Mouse (Mus musculus) small intestine, adult 2 months (tissue): Measurements from ENCODE around the gene Gm36210. TPM values are rescaled to one million over a fixed set of nuclear protein-coding genes. Genes with fewer than 3 reads are reported as not detected.

Experiments
- H3K27ac ChIP-seq: fragments of 200-500 bp; 2 replicates; pipeline ENCODE4 v1.5.1; 2012; ENCODE audit warnings: low read depth, low read length, control low read depth, inconsistent platforms; ENCODE audit not compliant: insufficient read depth
- H3K27me3 ChIP-seq: fragments of 200-500 bp; 2 replicates; pipeline ENCODE4 v1.6.1; 2012; ENCODE audit warnings: mild to moderate bottlenecking, moderate library complexity, low read length, inconsistent platforms; ENCODE audit not compliant: control insufficient read depth, insufficient read depth
- H3K36me3 ChIP-seq: fragments of 200-500 bp; 2 replicates; pipeline ENCODE4 v1.6.1; 2012; ENCODE audit warnings: mild to moderate bottlenecking, low read length, control low read depth, inconsistent platforms; ENCODE audit not compliant: control insufficient read depth, insufficient read depth
- H3K4me1 ChIP-seq: fragments of 200-500 bp; 2 replicates; pipeline ENCODE4 v1.6.1; 2012; ENCODE audit warnings: low read length, inconsistent platforms, mixed read lengths; ENCODE audit not compliant: control insufficient read depth, insufficient read depth, insufficient read length
- H3K4me3 ChIP-seq: fragments of 200-500 bp; 2 replicates; pipeline ENCODE4 v1.5.1; 2012; ENCODE audit warnings: low read depth, mild to moderate bottlenecking, control low read depth, inconsistent platforms, low read length, moderate library complexity
- CTCF ChIP-seq: fragments of 200-500 bp; IDR thresholded peaks from 2 replicates; pipeline ENCODE4 v1.5.1; 2012; ENCODE audit warnings: low read depth, mild to moderate bottlenecking, control low read depth, inconsistent platforms, low read length, moderate library complexity, mixed read lengths; ENCODE audit not compliant: insufficient replicate concordance, insufficient read length; ENCODE audit errors: extremely low read depth
- POLR2A ChIP-seq: fragments of 200-500 bp; IDR thresholded peaks from 2 replicates; pipeline ENCODE4 v1.6.1; 2012; ENCODE audit warnings: low read depth, mild to moderate bottlenecking, control low read depth, inconsistent platforms, low read length, moderate library complexity
- WGBS: fragments of 180-500 bp; shearing (Covaris S2); methylation state at CpG from one replicate; pipeline ENCODE4 v1.1.7; 2018; 5-methylcytosine and 5-hydroxymethylcytosine counted together
- polyA plus RNA-seq: library from polyadenylated mRNA; depleted of rRNA; stranded (reverse); fragments of >200 nt; gene quantifications from 2 replicates; pipeline ENCODE4 v1.2.3, GENCODE M21; 2012

Gene Gm36210
- polyA plus RNA-seq, 1 experiment: not detected

- no peak for TF ChIP-seq POLR2A
- no peak for TF ChIP-seq CTCF
- Histone ChIP-seq H3K4me3 (no peak overlapping the region), H3K36me3 (peaks cover 23% of the 10 kb centered on the region), H3K4me1 (peaks cover 10% of the 10 kb centered on the region), H3K27me3 (peaks cover 12% of the 10 kb centered on the region; the same call in 1 of the 2 replicates), H3K27ac (no peak overlapping the region)
- WGBS: 89% methylated on average over 21 of the region's 21 CpGs
Observed at GRCm38 (mm10) chr7:4919096-4919495, 12.8 kb upstream of the Gm36210 start.

GRCm38 (mm10) chr7:4918681-4919080 is 12.4 kb upstream of the Gm36210 start:
- Histone ChIP-seq H3K27me3 (peaks cover 9% of the 10 kb centered on the region; the same call in 1 of the 2 replicates), H3K4me1 (peaks cover 10% of the 10 kb centered on the region), H3K27ac (no peak overlapping the region), H3K36me3 (peaks cover 23% of the 10 kb centered on the region), H3K4me3 (no peak overlapping the region)
- no peak for TF ChIP-seq CTCF
- no peak for TF ChIP-seq POLR2A
- 93% methylated on average over 15 of the region's 15 CpGs for WGBS

GRCm38 (mm10) chr7:4917494-4917893 is 11.2 kb upstream of the Gm36210 start:
- TF ChIP-seq CTCF (no peak), POLR2A (no peak)
- WGBS: 98% methylated on average over 2 of the region's 2 CpGs
- no peak overlapping the region for H3K27ac ChIP-seq
- H3K4me3 ChIP-seq: no peak overlapping the region
- H3K36me3 ChIP-seq: peaks cover 23% of the 10 kb centered on the region
- peaks cover 7% of the 10 kb centered on the region for H3K4me1 ChIP-seq
- no peaks in the 10 kb centered on the region for H3K27me3 ChIP-seq

- WGBS: 12% methylated on average over 14 of the region's 14 CpGs
- Histone ChIP-seq H3K27ac (peak overlapping the region; percentile 68), H3K4me1 (peaks cover 7% of the 10 kb centered on the region), H3K4me3 (peak overlapping the region; percentile 82), H3K27me3 (no peaks in the 10 kb centered on the region), H3K36me3 (peaks cover 22% of the 10 kb centered on the region)
- peak; percentile 11; the same call in 1 of the 2 replicates for TF ChIP-seq CTCF
- TF ChIP-seq POLR2A: no peak
Observed at GRCm38 (mm10) chr7:4915669-4916416, 9.5 kb upstream of the Gm36210 start.

- peaks cover 7% of the 10 kb centered on the region for H3K4me1 ChIP-seq
- H3K27me3 ChIP-seq: no peaks in the 10 kb centered on the region
- TF ChIP-seq POLR2A (peak; percentile 69), CTCF (no peak)
- peak within 1 kb of the TSS; percentile 82 for H3K4me3 ChIP-seq
- H3K27ac ChIP-seq: peak within 1 kb of the TSS; percentile 68
- under 1% methylated on average over 56 of the region's 56 CpGs for WGBS
- H3K36me3 ChIP-seq: peaks cover 16% of the 10 kb centered on the region
Observed at GRCm38 (mm10) chr7:4915007-4915665, 8.8 kb upstream of the Gm36210 start, which contains the start of gene Zfp628. Zfp628 (plus strand) TSS chr7:4915217.

- WGBS: 69% methylated on average over 5 of the region's 5 CpGs
- Histone ChIP-seq H3K36me3 (no peaks in the 10 kb centered on the region), H3K4me1 (peaks cover 7% of the 10 kb centered on the region), H3K4me3 (no peak overlapping the region), H3K27ac (no peak overlapping the region), H3K27me3 (no peaks in the 10 kb centered on the region)
- no peak for TF ChIP-seq CTCF
- no peak for TF ChIP-seq POLR2A
Observed at GRCm38 (mm10) chr7:4912248-4912647, 5.9 kb upstream of the Gm36210 start.

GRCm38 (mm10) chr7:4911561-4911960 is 5.2 kb upstream of the Gm36210 start:
- no peaks in the 10 kb centered on the region for H3K36me3 ChIP-seq
- no peak overlapping the region for H3K4me3 ChIP-seq
- H3K27me3 ChIP-seq: no peaks in the 10 kb centered on the region
- peaks cover 7% of the 10 kb centered on the region for H3K4me1 ChIP-seq
- TF ChIP-seq POLR2A (no peak), CTCF (peak; percentile 61; the same call in 1 of the 2 replicates)
- WGBS: 46% methylated on average over 9 of the region's 9 CpGs
- no peak overlapping the region for H3K27ac ChIP-seq
